Mouse (Mus musculus): ENCODE results near the gene Agrp.

DNA sequence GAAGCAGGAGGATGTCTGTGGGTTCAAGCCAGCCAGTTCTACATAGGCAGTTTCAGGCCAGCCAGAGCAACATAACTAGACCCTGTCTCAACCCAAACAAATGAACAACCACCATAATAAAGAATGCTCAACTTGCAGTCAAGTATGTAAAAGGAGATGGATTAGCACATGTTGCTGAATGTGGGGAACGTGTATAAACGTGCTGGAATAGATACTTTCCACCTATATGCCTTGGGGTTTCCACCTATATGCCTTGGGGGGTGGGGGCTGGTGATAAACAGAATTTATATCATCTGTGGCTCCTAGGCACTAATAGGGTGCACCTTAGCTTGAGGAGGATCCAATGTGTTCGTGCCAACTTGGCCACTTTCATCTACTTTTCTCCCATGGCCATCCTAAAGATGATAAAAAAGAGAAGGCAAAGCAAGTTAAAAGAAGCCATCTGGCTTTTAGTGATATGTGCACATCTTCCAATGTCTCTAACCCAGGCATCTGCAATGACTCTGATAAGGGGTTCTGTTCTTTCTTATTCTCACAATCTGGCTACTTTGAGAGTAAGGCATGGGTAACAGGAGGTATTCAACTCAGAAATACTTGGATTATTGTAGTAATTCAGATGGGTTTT is 95.0 kb downstream of the Agrp start:
- TF ChIP-seq TCF12 (IDR thresholded peaks at IDR 0.05; ENCODE audit: insufficient read depth, poor library complexity, severe bottlenecking) (no peak), SRF (IDR thresholded peaks at IDR 0.05; ENCODE audit: control insufficient read depth, insufficient read length, low read depth) (no peak), POLR2A (IDR thresholded peaks at IDR 0.05; ENCODE audit: insufficient read length, low read depth) (no peak), MYOG (IDR thresholded peaks at IDR 0.05; ENCODE audit: control insufficient read depth in 1 of 3, insufficient read depth in 1 of 3, insufficient read length in 2 of 3, low read depth in 2 of 3) (no peak)
